Mouse (Mus musculus) spleen, adult 2 months (tissue): ENCODE results near the gene Olfr1245. TPM values are rescaled to one million over a fixed set of nuclear protein-coding genes. Genes with fewer than 3 reads are reported as not detected.
"Not testable (repeated sequence)": the region's sequence is repeated elsewhere in the genome, so short reads cannot be mapped to it uniquely, and the experiment has no call there.

Experiments
- DNase-seq, 2 experiments: peaks; one replicate each; pipeline versions ENCODE4 v3.0.0 to v3.0.0-alpha.2; 2012 to 2021; ENCODE audit warnings: low spot score in 2 of 2, low read depth in 1 of 2
- H3K27ac ChIP-seq: fragments of 200-500 bp; 2 replicates; pipeline ENCODE4 v1.5.1; 2012; ENCODE audit warnings: low read length, inconsistent platforms; ENCODE audit not compliant: insufficient read depth
- H3K27me3 ChIP-seq: fragments of 200-500 bp; 2 replicates; pipeline ENCODE4 v1.6.1; 2012; ENCODE audit warnings: mild to moderate bottlenecking, moderate library complexity, low read length, inconsistent platforms; ENCODE audit not compliant: control insufficient read depth, insufficient read depth
- H3K36me3 ChIP-seq: fragments of 200-500 bp; 2 replicates; pipeline ENCODE4 v1.6.1; 2012; ENCODE audit warnings: mild to moderate bottlenecking, low read length, inconsistent platforms; ENCODE audit not compliant: control insufficient read depth, insufficient read depth
- H3K4me1 ChIP-seq: fragments of 200-500 bp; 2 replicates; pipeline ENCODE4 v1.6.1; 2011; ENCODE audit warnings: inconsistent platforms; ENCODE audit not compliant: control insufficient read depth, insufficient read depth, insufficient read length
- H3K4me3 ChIP-seq: fragments of 200-500 bp; 2 replicates; pipeline ENCODE4 v1.5.1; 2011; ENCODE audit warnings: mild to moderate bottlenecking, inconsistent platforms; ENCODE audit not compliant: insufficient read depth, insufficient read length; ENCODE audit errors: extremely low read depth
- CTCF ChIP-seq: fragments of 200-500 bp; IDR thresholded peaks from 2 replicates; pipeline ENCODE4 v1.5.1; 2011; ENCODE audit warnings: mild to moderate bottlenecking, inconsistent platforms; ENCODE audit not compliant: insufficient read depth, insufficient read length, insufficient replicate concordance; ENCODE audit errors: extremely low read depth
- POLR2A ChIP-seq: fragments of 200-500 bp; IDR thresholded peaks from 2 replicates; pipeline ENCODE4 v1.6.1; 2011; ENCODE audit warnings: low read depth, low read length, inconsistent platforms
- WGBS: fragments of 180-500 bp; shearing (Covaris S2); methylation state at CpG from one replicate; pipeline ENCODE4 v1.1.7; 2018; 5-methylcytosine and 5-hydroxymethylcytosine counted together
- polyA plus RNA-seq: library from polyadenylated mRNA; depleted of rRNA; stranded (reverse); fragments of >200 nt; gene quantifications from 2 replicates; pipeline ENCODE4 v1.2.3, GENCODE M21; 2012; rRNA removed

The Olfr1245 gene
- polyA plus RNA-seq, result not detected in 2 replicates

DNA sequence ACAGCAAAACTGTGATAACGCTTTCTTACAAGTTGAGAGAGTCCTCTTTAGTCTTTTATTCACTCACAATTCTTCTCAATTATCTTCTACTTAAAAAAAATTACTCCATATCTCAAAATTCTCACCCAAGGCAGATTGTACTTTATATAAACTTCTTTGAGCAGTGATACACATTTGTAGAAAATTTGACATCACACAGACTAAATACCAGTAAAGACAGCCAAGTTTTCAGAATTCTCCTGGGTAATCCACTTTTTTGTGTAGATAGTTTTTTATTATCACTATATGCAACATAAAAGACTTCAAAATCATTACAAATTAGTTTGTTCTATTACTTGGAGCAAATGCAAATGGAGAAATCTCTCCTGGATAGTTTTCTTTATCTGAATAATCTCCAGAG is at the start of gene Olfr1245:
TSS of gene Olfr1245 (minus strand) at position 101 of the 400 bp plus-strand sequence.
- 72% methylated on average over 1 of the region's 1 CpGs for WGBS
- Histone ChIP-seq H3K27me3 (no peaks in the 10 kb centered on the region), H3K27ac (no peak within 1 kb of the TSS), H3K4me1 (no peaks in the 10 kb centered on the region), H3K36me3 (no peaks in the 10 kb centered on the region), H3K4me3 (no peak within 1 kb of the TSS)
- TF ChIP-seq CTCF, result no peak
- no peak for TF ChIP-seq POLR2A
- DNase-seq, result no peak

DNA sequence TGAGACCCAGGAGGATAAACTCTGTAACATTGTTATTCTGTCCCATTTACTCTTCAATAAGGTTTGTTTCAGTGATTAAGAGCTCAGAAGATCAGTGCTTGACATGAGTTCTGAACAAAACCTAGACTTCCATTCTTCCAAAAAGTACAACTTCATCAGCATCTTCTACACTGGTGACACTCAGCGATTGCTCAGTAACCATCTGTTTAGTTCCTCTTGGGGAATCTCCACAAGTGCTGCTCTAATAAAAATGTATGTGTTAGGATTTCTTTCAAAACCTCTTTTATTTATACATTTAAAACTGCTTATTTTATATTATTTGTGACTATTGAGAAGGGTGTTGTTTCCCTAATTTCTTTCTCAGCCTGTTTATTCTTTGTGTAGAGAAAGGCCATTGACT is 39.9 kb upstream of the Olfr1245 start, which contains the start of gene Olfr1248:
TSS of gene Olfr1248 (minus strand) at position 101 of the 400 bp plus-strand sequence.
- H3K4me1 ChIP-seq, DNase-seq, H3K27ac ChIP-seq, H3K36me3 ChIP-seq, H3K27me3 ChIP-seq, H3K4me3 ChIP-seq: not testable (repeated sequence)
- WGBS, result 89% methylated on average over 1 of the region's 1 CpGs

DNA sequence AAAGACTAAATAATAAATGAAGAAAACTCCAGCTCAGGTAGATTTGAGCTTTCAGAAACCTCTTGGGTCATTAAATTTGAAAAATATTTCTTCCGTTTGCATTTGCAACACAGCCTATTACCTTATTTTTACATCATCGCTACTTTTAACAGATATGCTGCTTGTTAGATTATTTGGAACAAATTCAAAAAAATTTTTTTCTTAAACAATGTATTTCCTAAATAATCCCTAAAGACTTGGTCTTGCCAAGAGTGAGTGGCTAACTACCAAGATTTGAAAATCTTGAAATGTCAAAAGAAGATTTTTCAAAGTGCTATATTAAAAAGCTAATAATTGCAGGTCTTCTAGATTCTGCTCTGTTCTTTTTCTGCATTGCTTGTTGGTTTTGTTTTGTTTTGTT is 35.8 kb upstream of the Olfr1245 start, which contains the start of gene Olfr1247:
TSS of gene Olfr1247 (minus strand) at position 101 of the 400 bp plus-strand sequence.
- DNase-seq, result no peak
- WGBS, result 89% methylated on average over 2 of the region's 2 CpGs
- Histone ChIP-seq H3K36me3 (no peaks in the 10 kb centered on the region), H3K4me3 (no peak within 1 kb of the TSS), H3K27me3 (no peaks in the 10 kb centered on the region), H3K4me1 (no peaks in the 10 kb centered on the region), H3K27ac (no peak within 1 kb of the TSS)
- TF ChIP-seq POLR2A, result no peak
- no peak for TF ChIP-seq CTCF

DNA sequence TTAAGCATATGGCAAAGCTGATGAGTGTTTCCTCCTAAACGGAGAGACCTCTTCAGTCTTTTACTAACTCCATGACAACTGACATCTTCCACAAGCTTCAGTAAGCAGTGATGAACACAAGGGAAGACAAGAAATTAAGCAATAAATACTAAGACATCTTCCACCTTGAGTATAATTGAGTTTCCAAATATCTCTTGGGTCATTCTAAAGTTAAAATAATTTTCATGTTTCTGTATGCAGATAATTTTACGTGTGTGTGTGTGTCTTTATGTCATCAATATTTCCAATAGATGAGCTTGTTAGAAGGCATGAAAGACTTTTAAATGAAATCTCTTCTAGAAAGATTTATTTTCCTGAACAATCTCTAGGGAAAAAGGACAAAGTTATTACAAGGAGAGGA is 14.8 kb upstream of the Olfr1245 start, which contains the start of gene Olfr1246:
TSS of gene Olfr1246 (minus strand) at position 101 of the 400 bp plus-strand sequence.
- no peak for TF ChIP-seq CTCF
- TF ChIP-seq POLR2A, result no peak
- 78% methylated on average over 2 of the region's 2 CpGs for WGBS
- no peak for DNase-seq
- no peaks in the 10 kb centered on the region for H3K4me1 ChIP-seq
- no peak within 1 kb of the TSS for H3K4me3 ChIP-seq
- H3K36me3 ChIP-seq, result no peaks in the 10 kb centered on the region
- no peak within 1 kb of the TSS for H3K27ac ChIP-seq
- no peaks in the 10 kb centered on the region for H3K27me3 ChIP-seq

DNA sequence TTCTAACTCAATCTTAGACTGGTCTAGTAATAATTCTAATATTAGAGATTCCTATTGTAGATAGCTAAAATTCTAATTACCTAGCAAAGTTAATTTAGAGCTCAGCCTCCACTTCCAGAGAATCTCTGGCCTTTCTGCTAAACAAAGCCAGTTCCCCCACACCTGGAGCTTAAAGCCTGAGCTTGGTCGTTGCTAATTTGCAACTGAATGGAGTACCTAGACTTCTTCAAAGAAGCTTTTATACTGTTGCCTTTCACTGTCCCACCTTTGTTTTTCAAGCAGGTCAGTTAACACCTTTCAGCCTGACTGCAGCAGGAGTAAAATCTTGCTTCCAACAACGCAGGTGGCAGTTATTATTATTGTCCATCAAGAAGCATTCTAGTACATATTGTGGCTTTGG is 15.5 kb downstream of the Olfr1245 start:
- not testable (repeated sequence) for H3K27me3 ChIP-seq, H3K4me1 ChIP-seq, DNase-seq, H3K27ac ChIP-seq, H3K36me3 ChIP-seq, H3K4me3 ChIP-seq
- WGBS, result 69% methylated on average over 2 of the region's 2 CpGs

DNA sequence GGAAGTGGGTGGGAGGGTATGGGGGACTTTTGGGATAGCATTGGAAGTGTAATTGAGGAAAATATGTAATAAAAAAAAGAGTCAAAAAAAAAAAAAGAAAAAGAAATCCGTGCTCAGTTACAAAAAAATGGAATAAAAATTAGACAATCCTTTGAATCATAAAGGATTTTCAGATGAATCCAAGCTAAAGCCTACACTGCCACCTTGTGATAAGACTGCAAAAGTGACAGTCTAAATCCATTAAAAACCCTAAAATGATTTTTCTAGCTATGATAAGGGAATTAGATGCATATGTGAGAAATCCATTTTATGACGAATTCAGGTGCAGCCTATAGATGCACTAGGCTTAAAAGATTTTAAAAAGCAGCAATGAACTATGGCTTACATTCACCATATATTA is 33.7 kb downstream of the Olfr1245 start:
- H3K4me1 ChIP-seq, result no peaks in the 10 kb centered on the region
- DNase-seq, result no peak
- TF ChIP-seq CTCF, result no peak
- TF ChIP-seq POLR2A, result no peak
- no peaks in the 10 kb centered on the region for H3K27me3 ChIP-seq
- WGBS, result 59% methylated on average over 2 of the region's 2 CpGs
- no peak overlapping the region for H3K4me3 ChIP-seq
- H3K27ac ChIP-seq, result no peak overlapping the region
- H3K36me3 ChIP-seq, result no peaks in the 10 kb centered on the region

DNA sequence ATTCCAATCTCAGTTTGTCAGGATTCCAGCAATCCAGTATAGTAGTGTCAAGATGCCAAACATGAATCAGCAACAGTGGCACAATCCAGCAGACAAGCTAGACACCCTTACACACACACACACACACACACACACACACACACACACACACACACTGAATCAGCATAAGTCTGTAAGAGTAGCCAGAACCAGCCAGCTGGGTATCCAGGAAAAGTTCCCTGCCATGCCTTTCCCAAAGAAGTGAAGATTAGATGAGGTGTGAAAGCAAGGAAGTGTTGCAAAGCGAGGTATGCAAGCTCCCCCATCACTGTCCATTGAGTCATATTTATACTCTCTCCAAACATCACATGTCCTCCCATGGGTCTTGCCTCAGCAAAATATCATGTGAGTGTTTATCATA is 38.3 kb downstream of the Olfr1245 start:
- Histone ChIP-seq H3K27ac (no peak overlapping the region), H3K27me3 (no peaks in the 10 kb centered on the region), H3K4me1 (no peaks in the 10 kb centered on the region), H3K4me3 (no peak overlapping the region), H3K36me3 (no peaks in the 10 kb centered on the region)
- TF ChIP-seq CTCF, result no peak
- no peak for TF ChIP-seq POLR2A
- 59% methylated on average over 1 of the region's 1 CpGs for WGBS
- no peak for DNase-seq
